Mouse (Mus musculus) hindbrain, embryonic 12.5 days (tissue): ENCODE results near the gene Fndc9. TPM values are rescaled to one million over a fixed set of nuclear protein-coding genes. Genes with fewer than 3 reads are reported as not detected.

Source experiments
- ATAC-seq: fragments of 200-750 bp; cut with Nextera tagmentation; 2 replicates; pipeline ENCODE4 v1.8.0; 2017; ENCODE audit warnings: moderate TSS enrichment; ENCODE audit not compliant: low FRiP score
- H3K27ac ChIP-seq: fragments of 300-500 bp; sonication (generic); 2 replicates; pipeline ENCODE4 v1.5.1; 2016; ENCODE audit warnings: mild to moderate bottlenecking
- H3K27me3 ChIP-seq: fragments of 300-500 bp; sonication (generic); 2 replicates; pipeline ENCODE4 v1.6.1; 2016; ENCODE audit warnings: mild to moderate bottlenecking
- H3K36me3 ChIP-seq: fragments of 300-500 bp; sonication (generic); 2 replicates; pipeline ENCODE4 v1.6.1; 2016; ENCODE audit warnings: mild to moderate bottlenecking
- H3K4me1 ChIP-seq: fragments of 300-500 bp; sonication (generic); 2 replicates; pipeline ENCODE4 v1.6.1; 2016
- H3K4me2 ChIP-seq: fragments of 300-500 bp; sonication (generic); replicated peaks from 2 replicates; pipeline ENCODE4 v1.6.1; 2016; ENCODE audit warnings: mild to moderate bottlenecking
- H3K4me3 ChIP-seq: fragments of 300-500 bp; sonication (generic); 2 replicates; pipeline ENCODE4 v1.5.1; 2016; ENCODE audit warnings: mild to moderate bottlenecking
- H3K9ac ChIP-seq: fragments of 300-500 bp; sonication (generic); 2 replicates; pipeline ENCODE4 v1.6.1; 2016; ENCODE audit warnings: mild to moderate bottlenecking, moderate library complexity
- H3K9me3 ChIP-seq: fragments of 300-500 bp; sonication (generic); replicated peaks from 2 replicates; pipeline ENCODE4 v1.6.1; 2016; ENCODE audit warnings: mild to moderate bottlenecking
- WGBS: fragments of 180-500 bp; shearing (Covaris S2); methylation state at CpG from one replicate; pipeline ENCODE4 v1.1.7; 2016; 5-methylcytosine and 5-hydroxymethylcytosine counted together
- polyA plus RNA-seq: library from polyadenylated mRNA; unstranded; fragments of >200 nt; fragmentation: Nextera tagmentation; extraction: Ambion mirVana; gene quantifications from 2 replicates; pipeline ENCODE4 v1.2.1, GENCODE M21; 2016

The Fndc9 gene
- 1.1 TPM in 2 replicates for polyA plus RNA-seq

- H3K36me3 ChIP-seq = peaks cover 42% of the 10 kb centered on the region
- peak; percentile 76 for ATAC-seq
- H3K4me1 ChIP-seq = peaks cover 15% of the 10 kb centered on the region
- peak within 1 kb of the TSS; percentile 26 for H3K27ac ChIP-seq
- no peak within 1 kb of the TSS for H3K4me3 ChIP-seq
- no peaks in the 10 kb centered on the region for H3K27me3 ChIP-seq
- H3K4me2 ChIP-seq = no peak within 1 kb of the TSS
- H3K9ac ChIP-seq = no peak within 1 kb of the TSS
- 37% methylated on average over 11 of the region's 11 CpGs for WGBS
- no peaks in the 10 kb centered on the region for H3K9me3 ChIP-seq
These were observed at the start of gene Fndc9 for GRCm38 (mm10) chr11:46235334-46235733. Gene Fndc9, plus strand, starts transcription at chr11:46235531.

- 68% methylated on average over 1 of the region's 2 CpGs for WGBS
- Histone ChIP-seq H3K27me3 (no peaks in the 10 kb centered on the region), H3K4me2 (no peak overlapping the region), H3K9ac (no peak overlapping the region), H3K27ac (no peak overlapping the region), H3K4me1 (0 out of 2 replicates have a peak, but pooled peaks cover 2% of the 10 kb centered on the region), H3K4me3 (no peak overlapping the region), H3K9me3 (no peaks in the 10 kb centered on the region), H3K36me3 (no peaks in the 10 kb centered on the region)
- no peak for ATAC-seq
These were observed 47.0 kb upstream of the Fndc9 start for GRCm38 (mm10) chr11:46188283-46188682.

GRCm38 (mm10) chr11:46194175-46194574, 41.2 kb upstream of the Fndc9 start:
- Histone ChIP-seq H3K27me3 (no peaks in the 10 kb centered on the region), H3K9me3 (no peaks in the 10 kb centered on the region), H3K9ac (no peak overlapping the region), H3K27ac (no peak overlapping the region), H3K4me1 (no peaks in the 10 kb centered on the region), H3K4me2 (no peak overlapping the region), H3K4me3 (no peak overlapping the region), H3K36me3 (peaks cover 47% of the 10 kb centered on the region)
- WGBS = 77% methylated on average over 4 of the region's 4 CpGs
- ATAC-seq = no peak

- Histone ChIP-seq H3K27me3 (no peaks in the 10 kb centered on the region), H3K4me1 (0 out of 2 replicates have a peak, but pooled peaks cover 4% of the 10 kb centered on the region), H3K27ac (no peak overlapping the region), H3K36me3 (peaks cover 67% of the 10 kb centered on the region), H3K9ac (no peak overlapping the region), H3K4me2 (no peak overlapping the region), H3K9me3 (no peaks in the 10 kb centered on the region), H3K4me3 (no peak overlapping the region)
- ATAC-seq = no peak
- WGBS = 89% methylated on average over 11 of the region's 11 CpGs
These were observed 34.7 kb upstream of the Fndc9 start for GRCm38 (mm10) chr11:46200664-46201063.

GRCm38 (mm10) chr11:46201636-46202546, 33.4 kb upstream of the Fndc9 start:
- Histone ChIP-seq H3K9me3 (no peaks in the 10 kb centered on the region), H3K4me2 (no peak overlapping the region), H3K27ac (peak overlapping the region; percentile 12; the same call in 1 of the 2 replicates), H3K27me3 (no peaks in the 10 kb centered on the region), H3K36me3 (peaks cover 68% of the 10 kb centered on the region), H3K4me1 (0 out of 2 replicates have a peak, but pooled peaks cover 4% of the 10 kb centered on the region), H3K9ac (no peak overlapping the region), H3K4me3 (no peak overlapping the region)
- ATAC-seq = no peak
- WGBS = 66% methylated on average over 20 of the region's 20 CpGs

- peaks cover 68% of the 10 kb centered on the region for H3K36me3 ChIP-seq
- WGBS = 66% methylated on average over 10 of the region's 10 CpGs
- no peak for ATAC-seq
- H3K9me3 ChIP-seq = no peaks in the 10 kb centered on the region
- H3K27ac ChIP-seq = 0 out of 2 replicates have a peak overlapping the region, but pooled peaks have one; percentile 12
- H3K27me3 ChIP-seq = no peaks in the 10 kb centered on the region
- H3K9ac ChIP-seq = no peak overlapping the region
- no peak overlapping the region for H3K4me2 ChIP-seq
- H3K4me1 ChIP-seq = 0 out of 2 replicates have a peak, but pooled peaks cover 4% of the 10 kb centered on the region
- no peak overlapping the region for H3K4me3 ChIP-seq
These were observed 32.8 kb upstream of the Fndc9 start for GRCm38 (mm10) chr11:46202547-46202887.

- Histone ChIP-seq H3K27me3 (no peaks in the 10 kb centered on the region), H3K36me3 (peaks cover 53% of the 10 kb centered on the region), H3K9ac (no peak overlapping the region), H3K9me3 (no peaks in the 10 kb centered on the region), H3K27ac (no peak overlapping the region), H3K4me2 (no peak overlapping the region), H3K4me3 (no peak overlapping the region), H3K4me1 (0 out of 2 replicates have a peak, but pooled peaks cover 4% of the 10 kb centered on the region)
- ATAC-seq = no peak
- WGBS = 87% methylated on average over 9 of the region's 9 CpGs
These were observed 30.5 kb upstream of the Fndc9 start for GRCm38 (mm10) chr11:46204841-46205240.

- Histone ChIP-seq H3K4me1 (0 out of 2 replicates have a peak, but pooled peaks cover 4% of the 10 kb centered on the region), H3K4me3 (no peak overlapping the region), H3K27ac (no peak overlapping the region), H3K36me3 (peaks cover 45% of the 10 kb centered on the region), H3K9me3 (no peaks in the 10 kb centered on the region), H3K4me2 (no peak overlapping the region), H3K27me3 (no peaks in the 10 kb centered on the region), H3K9ac (no peak overlapping the region)
- 58% methylated on average over 17 of the region's 17 CpGs for whole genome bisulfite sequencing
- ATAC-seq = no peak
These were observed 29.5 kb upstream of the Fndc9 start for GRCm38 (mm10) chr11:46205639-46206409.

GRCm38 (mm10) chr11:46209884-46210283, 25.4 kb upstream of the Fndc9 start:
- Histone ChIP-seq H3K36me3 (peaks cover 39% of the 10 kb centered on the region), H3K4me3 (no peak overlapping the region), H3K4me2 (no peak overlapping the region), H3K4me1 (peaks cover 7% of the 10 kb centered on the region), H3K9me3 (no peaks in the 10 kb centered on the region), H3K27ac (no peak overlapping the region), H3K9ac (no peak overlapping the region), H3K27me3 (no peaks in the 10 kb centered on the region)
- WGBS = 58% methylated on average over 2 of the region's 2 CpGs
- no peak for ATAC-seq

GRCm38 (mm10) chr11:46211858-46212257, 23.5 kb upstream of the Fndc9 start:
- Histone ChIP-seq H3K4me3 (no peak overlapping the region), H3K27me3 (no peaks in the 10 kb centered on the region), H3K4me1 (peaks cover 10% of the 10 kb centered on the region), H3K9me3 (no peaks in the 10 kb centered on the region), H3K9ac (no peak overlapping the region), H3K4me2 (no peak overlapping the region), H3K36me3 (peaks cover 19% of the 10 kb centered on the region), H3K27ac (0 out of 2 replicates have a peak overlapping the region, but pooled peaks have one; percentile 19)
- 23% methylated on average over 3 of the region's 3 CpGs for WGBS
- no peak for ATAC-seq

- Histone ChIP-seq H3K4me2 (no peak overlapping the region), H3K27ac (peak overlapping the region; percentile 1; the same call in 1 of the 2 replicates), H3K4me3 (no peak overlapping the region), H3K9me3 (no peaks in the 10 kb centered on the region), H3K4me1 (peaks cover 24% of the 10 kb centered on the region), H3K27me3 (no peaks in the 10 kb centered on the region), H3K9ac (no peak overlapping the region), H3K36me3 (peaks cover 5% of the 10 kb centered on the region)
- 76% methylated on average over 5 of the region's 5 CpGs for WGBS
- no peak for ATAC-seq
These were observed 21.5 kb upstream of the Fndc9 start for GRCm38 (mm10) chr11:46213844-46214243.
